In genomic region chr9:98717701-98718270, GRCm38 (mm10) we compare ENCODE assay signal across 21 mouse cellular contexts.
DNase-seq lines count a peak whose midpoint lies in the region; ATAC-seq lines count a peak whose summit lies in the region.
"Had no signal": no experiment of that assay in that cellular context is flagged by ENCODE, and none has a peak within 500 bp of the region (broad histone marks: within the 10 kb centered on the region; RNA-seq: fewer than 3 reads in every experiment).

No protein-coding gene starts in this region.

- 68% methylated on average over 11 of the region's 11 CpGs for WGBS in heart, embryonic 12.5 days
- 86% methylated on average over 11 of the region's 11 CpGs for WGBS in limb, embryonic 10.5 days

- H3K4me1 ChIP-seq in heart, embryonic 12.5 days (replicated peaks) = peaks cover 23% of the 10 kb centered on the region; the same call in 1 of the 2 replicates
- peaks cover 8% of the 10 kb centered on the region for H3K4me1 ChIP-seq in limb, embryonic 10.5 days
- H3K4me1 ChIP-seq: forebrain, embryonic 15.5 days had no signal

- H3K9ac ChIP-seq in heart, embryonic 12.5 days = no peak overlapping the region
- H3K9ac ChIP-seq: embryonic facial prominence, embryonic 12.5 days; forebrain, embryonic 15.5 days; hindbrain, embryonic 14.5 days had no signal

- H3K9me3 ChIP-seq in heart, embryonic 12.5 days (replicated peaks) = 0 out of 2 replicates have a peak, but pooled peaks cover 6% of the 10 kb centered on the region
- H3K9me3 ChIP-seq in limb, embryonic 10.5 days (replicated peaks) = no peaks in the 10 kb centered on the region
- H3K9me3 ChIP-seq: forebrain, embryonic 15.5 days; hindbrain, embryonic 10.5 days had no signal

- H3K4me2 ChIP-seq in heart, embryonic 12.5 days = no peak overlapping the region
- H3K4me2 ChIP-seq: embryonic facial prominence, embryonic 12.5 days; forebrain, embryonic 15.5 days; heart, embryonic 11.5 days; hindbrain, embryonic 14.5 days had no signal

- H3K4me3 ChIP-seq in heart, embryonic 12.5 days = no peak overlapping the region
- H3K4me3 ChIP-seq in limb, embryonic 10.5 days = no peak overlapping the region
- H3K4me3 ChIP-seq: embryonic facial prominence, embryonic 12.5 days; forebrain, embryonic 15.5 days; heart, adult 2 months; hindbrain, embryonic 10.5 days had no signal

- H3K27me3 ChIP-seq in heart, embryonic 12.5 days (replicated peaks) = peaks cover 6% of the 10 kb centered on the region; the same call in 1 of the 2 replicates
- no peaks in the 10 kb centered on the region for H3K27me3 ChIP-seq in limb, embryonic 10.5 days (ENCODE audit: low read depth, poor library complexity, severe bottlenecking)
- H3K27me3 ChIP-seq: forebrain, embryonic 15.5 days had no signal

- H3K36me3 ChIP-seq in heart, embryonic 12.5 days = no peaks in the 10 kb centered on the region
- H3K36me3 ChIP-seq in limb, embryonic 10.5 days = no peaks in the 10 kb centered on the region
- H3K36me3 ChIP-seq: embryonic facial prominence, embryonic 12.5 days; forebrain, embryonic 15.5 days; G1E; hindbrain, embryonic 10.5 days had no signal

- DNase-seq in adrenal gland, adult (ENCODE audit: inconsistent age in 2 of 2, low spot score in 1 of 2) = peak; percentile 46 to 63
- DNase-seq in adrenal gland, adult 8-10 months = no peak
- DNase-seq in heart, adult 11 months = peak; percentile 64
- DNase-seq in ovary, adult 18-20 months (ENCODE audit: low spot score) = peak; percentile 75
- DNase-seq in ovary, postnatal 10 days (ENCODE audit: low spot score) = no peak
- peak; percentile 11 for DNase-seq in limb, embryonic 10.5 days (ENCODE audit: low spot score)
- DNase-seq in lung, postnatal 14 days = no peak
- DNase-seq: B cell, adult 2 months; cerebellum, adult 11-12 months; cerebellum, adult 9-10 months; cerebellum, postnatal 25 days; gastrocnemius, postnatal 10 days; heart, adult 2 months had no signal

- H3K27ac ChIP-seq in heart, embryonic 12.5 days (ENCODE audit: poor library complexity, severe bottlenecking) = no peak overlapping the region
- no peak overlapping the region for H3K27ac ChIP-seq in limb, embryonic 10.5 days
- H3K27ac ChIP-seq: embryonic facial prominence, embryonic 12.5 days; forebrain, embryonic 15.5 days; heart, adult 2 months; hindbrain, embryonic 10.5 days; hindbrain, embryonic 14.5 days had no signal

- ATAC-seq in heart, embryonic 12.5 days (ENCODE audit: insufficient number of reproducible peaks, low FRiP score) = no peak
- ATAC-seq: CD4-positive, CD25-positive, alpha-beta regulatory T cell, adult 4 months; forebrain, embryonic 15.5 days had no signal

Comparison
In these comparisons a context has a peak if more than half of its experiments do, and no peak if none do; other contexts are left out.
1. DNase-seq: peak in adrenal gland, adult (2 of 2), heart, adult 11 months (single experiment), ovary, adult 18-20 months (single experiment) and limb, embryonic 10.5 days (single experiment); none in adrenal gland, adult 8-10 months (single experiment), ovary, postnatal 10 days (single experiment) and lung, postnatal 14 days (single experiment).